Mouse (Mus musculus) cerebellum, adult 8-10 months (tissue): ENCODE measurements around the gene Ezh2.

Experiments used
- DNase-seq: peaks from one replicate; pipeline ENCODE4 v3.0.0; 2022

Gene Ezh2

GRCm38 (mm10) chr6:47535333-47535732 lies 59.8 kb downstream of the Ezh2 start:
- DNase-seq: no peak

- no peak for DNase-seq
These were observed 62.6 kb downstream of the Ezh2 start for GRCm38 (mm10) chr6:47532547-47532946.

GRCm38 (mm10) chr6:47527655-47528054 lies 67.5 kb downstream of the Ezh2 start:
- DNase-seq: no peak

- no peak for DNase-seq
These were observed 68.0 kb downstream of the Ezh2 start for GRCm38 (mm10) chr6:47527129-47527528.

GRCm38 (mm10) chr6:47526446-47526845 lies 68.7 kb downstream of the Ezh2 start:
- no peak for DNase-seq

- DNase-seq: no peak
These were observed 70.1 kb downstream of the Ezh2 start for GRCm38 (mm10) chr6:47525041-47525440.

GRCm38 (mm10) chr6:47522431-47522830 lies 72.7 kb downstream of the Ezh2 start:
- no peak for DNase-seq

- no peak for DNase-seq
These were observed 75.1 kb downstream of the Ezh2 start for GRCm38 (mm10) chr6:47520030-47520429.

- DNase-seq: no peak
These were observed 100.6 kb downstream of the Ezh2 start for GRCm38 (mm10) chr6:47494562-47494961.

GRCm38 (mm10) chr6:47482027-47482426 lies 113.1 kb downstream of the Ezh2 start:
- no peak for DNase-seq
